Mouse (Mus musculus) gastrocnemius, postnatal 25 days (tissue): Measurements from ENCODE around the gene Nxnl2. TPM values are rescaled to one million over a fixed set of nuclear protein-coding genes. Genes with fewer than 3 reads are reported as not detected.
A peak's percentile ranks its signal among the peaks of the same experiment; 100 is the strongest.

ENCODE experiments used
- DNase-seq: peaks from one replicate; pipeline ENCODE4 v3.0.0; 2022
- long read RNA-seq, 2 experiments: library from polyadenylated mRNA; stranded (forward); transcript quantifications; one replicate each; pipeline ENCODE4 v2.0.0; 2021
- total RNA-seq, 2 experiments: library from RNA; stranded (reverse); gene quantifications; 1 replicate in 1 of 2; 2 replicates in 1 of 2; pipeline ENCODE4 v1.2.3; 2021

The Nxnl2 gene
- total RNA-seq: not detected
- long read RNA-seq, experiment 1, partial matches to known transcripts: 0 of 2 reads
- long read RNA-seq, experiment 1, other reads (novel, unspliced or antisense): 0 of 2 reads
- long read RNA-seq, experiment 2: 0 reads

GRCm38 (mm10) chr13:51170691-51171680 lies at the start of gene Nxnl2:
Gene Nxnl2, plus strand, starts transcription at chr13:51171022.
- DNase-seq: peak; percentile 22

GRCm38 (mm10) chr13:51121966-51122365 lies 48.9 kb upstream of the Nxnl2 start:
- no peak for DNase-seq

GRCm38 (mm10) chr13:51122771-51123170 lies 48.1 kb upstream of the Nxnl2 start:
- DNase-seq: no peak

DNA sequence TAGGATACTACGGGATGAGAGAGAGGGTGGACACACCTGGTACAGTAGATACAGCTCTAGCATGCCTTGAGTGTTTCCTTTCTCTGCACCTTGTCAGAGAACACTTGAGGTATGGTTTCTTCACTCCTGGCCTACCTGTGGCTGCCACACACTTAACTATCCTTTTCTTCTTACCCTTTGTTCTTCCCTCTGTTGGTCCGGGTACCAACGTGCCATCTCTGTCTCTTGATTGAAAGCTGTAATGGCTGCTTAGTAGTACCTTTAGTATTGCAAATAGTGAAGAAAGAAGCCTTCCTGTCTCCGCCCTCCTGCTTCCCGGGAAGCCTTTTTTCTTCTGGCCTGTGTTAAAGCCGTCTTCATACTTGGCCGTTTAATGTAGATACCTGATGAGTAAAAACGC lies 45.5 kb upstream of the Nxnl2 start:
- DNase-seq: no peak

GRCm38 (mm10) chr13:51127906-51128305 lies 42.9 kb upstream of the Nxnl2 start:
- no peak for DNase-seq

DNA sequence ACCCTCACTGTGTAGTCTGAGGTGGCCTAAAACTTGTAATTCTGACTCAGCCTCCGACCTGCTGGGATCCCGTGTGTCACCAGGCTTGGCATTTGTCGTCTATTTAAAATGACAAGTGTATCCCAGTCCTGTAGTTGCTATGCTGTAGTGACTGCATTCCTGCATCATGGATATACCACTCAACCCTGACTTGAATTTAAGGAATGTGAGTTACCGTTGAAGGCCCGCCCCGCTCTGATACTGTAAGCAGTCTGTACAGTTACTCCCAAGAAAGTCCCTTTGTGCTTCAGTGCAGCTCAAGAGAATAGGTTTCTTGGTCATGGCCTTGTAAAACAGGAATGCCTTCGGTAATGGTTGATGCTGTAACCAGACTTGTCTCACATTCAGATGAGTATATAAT lies 42.4 kb upstream of the Nxnl2 start:
- no peak for DNase-seq

DNA sequence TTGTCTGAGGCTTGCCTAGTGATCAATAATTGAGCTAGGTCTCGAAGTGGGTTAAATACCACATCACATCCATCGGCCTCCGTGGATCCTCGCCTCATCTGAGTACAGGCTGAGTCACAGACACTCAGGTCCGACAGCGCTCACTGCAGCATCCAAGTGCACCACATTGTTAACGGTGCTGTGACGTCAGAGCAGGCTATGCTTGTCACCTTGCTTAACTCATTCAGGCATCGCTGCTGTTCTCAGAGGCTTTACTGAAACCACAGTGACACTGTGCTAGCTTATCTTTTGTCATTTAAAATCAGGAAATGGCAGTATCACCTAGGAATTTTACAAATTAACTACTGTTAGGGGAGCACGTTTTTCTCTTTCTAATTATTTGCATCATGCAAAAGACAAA lies 39.6 kb upstream of the Nxnl2 start:
- no peak for DNase-seq

DNA sequence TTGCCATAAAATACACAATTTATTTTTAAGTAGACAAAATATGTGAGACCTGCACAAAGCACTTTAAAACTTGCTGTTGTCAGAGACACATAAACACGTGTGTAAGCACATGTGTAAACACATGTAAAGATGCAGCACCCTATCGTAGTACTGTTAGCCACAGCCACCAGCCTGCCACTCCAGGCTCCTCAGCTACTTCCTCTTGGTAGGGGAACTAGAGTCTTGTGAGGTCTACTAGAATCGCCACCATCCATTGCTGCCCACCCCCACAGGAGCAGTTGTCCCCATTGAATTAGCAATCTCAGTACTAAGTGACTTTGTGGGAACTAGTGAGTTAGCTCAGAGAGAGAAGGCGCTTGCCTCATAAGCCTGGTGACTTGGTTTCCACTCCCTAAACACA lies 34.5 kb upstream of the Nxnl2 start:
- DNase-seq: no peak

DNA sequence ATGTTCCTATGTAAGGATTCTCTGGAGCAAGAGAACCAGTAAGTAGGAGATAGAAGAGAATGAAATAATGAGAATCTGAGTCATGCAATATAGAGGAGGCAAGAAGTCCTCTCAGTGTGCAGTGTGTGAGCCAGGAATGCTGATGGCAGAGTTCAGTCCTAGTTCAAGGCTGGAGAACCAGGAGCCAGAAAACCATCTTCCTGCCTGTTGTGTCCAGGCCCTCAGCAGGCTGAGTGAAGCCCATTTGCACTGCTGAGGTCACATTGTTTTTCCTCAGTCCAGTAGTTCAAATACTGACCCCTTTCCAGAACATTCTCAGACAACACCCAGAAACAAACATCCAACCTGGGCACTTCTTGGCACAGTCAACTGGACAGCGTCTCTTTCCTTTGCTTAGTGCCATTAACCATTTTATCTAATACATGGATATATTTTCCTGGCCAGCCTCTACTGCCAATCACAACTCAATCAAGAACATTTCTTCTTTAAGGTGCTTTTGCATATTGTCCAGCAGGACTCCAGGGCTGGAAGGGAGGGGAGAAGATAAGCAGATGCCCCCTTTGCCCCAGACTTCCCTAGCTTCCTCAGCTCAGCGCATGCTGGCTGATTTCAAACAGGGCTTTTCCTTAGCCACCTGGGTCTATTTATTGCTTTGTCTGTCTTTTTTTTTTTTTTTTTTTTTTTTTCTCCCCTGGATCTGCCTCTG lies 33.7 kb upstream of the Nxnl2 start:
- DNase-seq: no peak

GRCm38 (mm10) chr13:51137702-51138031 lies 33.2 kb upstream of the Nxnl2 start:
- DNase-seq: no peak

DNA sequence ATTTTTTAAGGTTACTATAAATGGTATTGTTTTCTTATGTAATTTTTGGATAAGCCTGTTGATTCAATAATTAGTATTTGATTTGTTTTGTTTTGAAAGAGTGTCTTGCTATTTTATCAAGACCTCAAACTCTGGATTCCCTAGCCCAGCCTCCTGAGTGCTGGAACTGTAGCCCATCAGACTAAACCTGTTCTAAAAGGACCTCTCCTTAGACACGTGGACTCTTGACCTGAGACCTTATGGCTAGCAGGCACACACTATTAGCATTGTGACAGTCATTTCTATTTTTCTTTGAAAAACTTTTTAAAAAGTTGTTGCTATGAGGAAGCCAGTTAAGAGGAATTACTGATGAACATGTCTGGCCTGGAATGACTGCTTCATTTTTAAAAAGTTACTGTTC lies 23.7 kb upstream of the Nxnl2 start:
- DNase-seq: no peak

DNA sequence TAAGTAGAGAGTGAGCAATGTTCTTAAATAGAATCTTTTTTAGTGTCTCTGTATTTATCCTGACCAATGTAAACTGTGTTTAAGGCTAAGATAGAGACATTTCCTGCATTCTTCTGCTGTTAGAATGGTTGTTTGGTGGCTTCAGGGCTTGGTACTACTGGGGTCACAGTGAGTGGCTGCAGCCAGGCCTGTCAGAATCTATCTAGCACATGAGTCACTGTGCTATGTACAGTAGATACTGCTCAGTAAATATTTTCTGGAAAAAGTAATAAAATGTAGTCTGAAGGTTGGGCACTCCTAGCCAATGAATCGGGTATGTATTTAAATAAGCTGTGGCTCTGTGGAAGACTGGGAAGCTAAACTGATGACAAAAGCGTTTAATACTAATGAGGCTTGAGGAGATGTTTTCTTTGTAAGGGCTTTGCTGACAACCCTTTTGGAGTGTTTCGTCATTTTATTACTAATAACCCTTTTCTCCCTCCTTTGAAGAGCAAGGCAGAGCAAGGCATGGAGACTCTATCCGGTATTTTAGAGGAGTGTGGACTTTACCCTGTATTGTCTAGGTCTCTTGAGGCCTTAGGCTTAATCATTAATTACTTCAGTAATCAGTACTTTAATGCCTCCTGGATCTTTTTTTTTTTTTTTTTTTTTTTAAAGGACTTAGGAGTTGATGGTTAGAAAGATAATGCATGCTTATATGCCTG lies 17.7 kb upstream of the Nxnl2 start:
- DNase-seq: no peak

- no peak for DNase-seq
Measured at GRCm38 (mm10) chr13:51153670-51154030, 17.2 kb upstream of the Nxnl2 start.

- no peak for DNase-seq
Measured at GRCm38 (mm10) chr13:51155178-51156013, 15.4 kb upstream of the Nxnl2 start.

GRCm38 (mm10) chr13:51156014-51156386 lies 14.8 kb upstream of the Nxnl2 start:
- no peak for DNase-seq

GRCm38 (mm10) chr13:51157291-51157690 lies 13.5 kb upstream of the Nxnl2 start:
- DNase-seq: no peak

GRCm38 (mm10) chr13:51161672-51162071 lies 9.2 kb upstream of the Nxnl2 start:
- DNase-seq: no peak

DNA sequence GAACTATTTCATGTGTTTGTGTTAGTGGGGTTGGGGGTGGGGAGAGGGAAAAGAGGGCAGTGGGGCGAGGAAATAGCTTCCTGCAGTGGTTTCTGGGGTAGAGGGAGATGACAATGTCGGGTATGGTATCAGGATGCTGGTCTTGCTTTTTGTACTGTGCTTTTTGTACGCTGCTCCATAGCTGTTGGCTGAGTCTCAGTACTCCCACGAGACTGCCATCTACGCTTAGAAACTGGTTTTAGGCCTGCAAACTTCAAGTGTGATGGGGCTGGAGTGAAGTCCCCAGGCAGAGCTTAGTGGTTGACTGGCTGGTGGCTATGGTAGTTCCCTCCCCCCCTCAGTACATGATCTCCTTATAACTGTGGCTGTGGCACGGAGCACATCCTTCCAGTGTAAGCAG lies 8.6 kb upstream of the Nxnl2 start:
- DNase-seq: no peak

DNA sequence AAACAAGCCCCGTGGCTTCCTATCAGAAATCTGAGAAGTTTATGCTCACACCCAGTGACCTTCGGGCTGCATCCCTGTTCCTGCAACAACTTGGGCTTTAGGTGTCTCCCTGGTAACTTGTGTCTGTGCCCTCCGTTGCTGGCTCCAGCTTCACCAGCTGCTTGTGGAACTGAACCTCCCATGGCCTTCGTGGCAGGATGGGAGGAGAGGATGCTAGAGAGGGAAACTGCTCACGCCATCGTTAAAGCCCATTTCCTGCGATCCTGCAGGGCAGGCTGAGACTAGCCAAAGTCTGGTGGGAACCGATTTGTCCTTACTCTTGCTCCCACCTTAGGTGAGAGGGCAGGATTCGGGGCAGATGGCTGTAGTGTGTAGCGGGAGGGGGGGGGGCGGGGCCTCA lies 4.1 kb upstream of the Nxnl2 start:
- no peak for DNase-seq

- DNase-seq: no peak
Measured at GRCm38 (mm10) chr13:51170215-51170614, 607 bp upstream of the Nxnl2 start.

DNA sequence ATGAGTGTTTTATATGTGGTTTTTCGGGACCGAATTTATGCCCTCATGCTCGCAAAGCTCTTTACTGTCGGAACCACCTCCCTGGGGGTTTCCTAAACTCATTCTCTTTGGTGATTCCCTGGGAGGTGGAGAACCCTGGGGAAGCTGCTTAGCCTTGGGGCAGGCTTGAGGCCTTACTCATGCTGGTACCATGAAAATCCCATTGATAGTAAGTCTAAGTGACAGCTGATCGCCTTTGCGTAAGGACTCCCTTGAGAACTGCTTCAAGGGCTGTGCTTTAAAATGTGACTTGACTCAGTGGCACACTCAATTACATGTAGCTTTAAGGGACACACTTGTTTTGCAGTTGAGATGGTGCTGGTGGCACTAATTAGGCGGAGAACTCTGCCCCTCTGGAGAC lies 1.8 kb downstream of the Nxnl2 start:
- no peak for DNase-seq

DNA sequence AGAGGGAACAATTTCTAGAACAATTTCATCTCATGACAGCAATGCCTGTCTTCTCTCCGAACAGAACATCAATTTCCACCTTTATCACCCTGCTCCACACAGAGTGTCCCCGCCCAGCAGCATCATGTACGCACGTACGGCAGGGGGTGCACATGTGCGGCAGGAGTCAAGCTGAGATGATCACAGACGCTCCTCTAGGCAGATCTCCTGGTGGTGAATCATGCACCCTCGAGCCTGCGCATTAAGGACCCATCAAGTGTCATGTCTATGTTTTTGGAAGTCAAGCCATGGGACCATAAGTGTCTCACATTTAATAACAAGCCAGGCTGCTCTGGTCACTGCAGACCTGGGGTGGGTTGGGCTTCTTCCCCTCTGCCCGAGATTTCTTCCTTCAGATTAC lies 8.1 kb downstream of the Nxnl2 start:
- no peak for DNase-seq
